Mouse (Mus musculus) liver, embryonic 11.5 days (tissue): ENCODE data around the gene Cdh24. TPM values are rescaled to one million over a fixed set of nuclear protein-coding genes. Genes with fewer than 3 reads are reported as not detected.

ENCODE experiments used
- ATAC-seq: fragments of 200-750 bp; cut with Nextera tagmentation; replicated peaks from 2 replicates; pipeline ENCODE4 v1.8.0; 2017; ENCODE audit warnings: moderate number of reproducible peaks, mild to moderate bottlenecking, moderate TSS enrichment, moderate library complexity; ENCODE audit not compliant: low FRiP score
- DNase-seq: peaks from one replicate; pipeline ENCODE4 v3.0.0-alpha.2; 2017; ENCODE audit warnings: low spot score
- H3K27ac ChIP-seq: fragments of 300-500 bp; sonication (generic); 2 replicates; pipeline ENCODE4 v1.5.1; 2014; ENCODE audit warnings: mild to moderate bottlenecking, low read depth, low read length, control low read depth
- H3K27me3 ChIP-seq: fragments of 300-500 bp; sonication (generic); replicated peaks from 2 replicates; pipeline ENCODE4 v1.6.1; 2014; ENCODE audit warnings: low read length, mixed read lengths; ENCODE audit not compliant: control insufficient read depth, insufficient read depth
- H3K36me3 ChIP-seq: fragments of 300-500 bp; sonication (generic); 2 replicates; pipeline ENCODE4 v1.6.1; 2014; ENCODE audit warnings: mild to moderate bottlenecking, low read length, moderate library complexity, mixed read lengths; ENCODE audit not compliant: control insufficient read depth, insufficient read depth
- H3K4me1 ChIP-seq: fragments of 300-500 bp; sonication (generic); replicated peaks from 2 replicates; pipeline ENCODE4 v1.6.1; 2014; ENCODE audit warnings: low read length, mixed read lengths; ENCODE audit not compliant: control insufficient read depth, insufficient read depth
- H3K4me2 ChIP-seq: fragments of 300-500 bp; sonication (generic); 2 replicates; pipeline ENCODE4 v1.6.1; 2014; ENCODE audit warnings: mild to moderate bottlenecking, control low read depth, moderate library complexity
- H3K4me3 ChIP-seq: fragments of 300-500 bp; sonication (generic); 2 replicates; pipeline ENCODE4 v1.5.1; 2014; ENCODE audit warnings: low read depth, low read length, control low read depth
- H3K9ac ChIP-seq: fragments of 300-500 bp; sonication (generic); 2 replicates; pipeline ENCODE4 v1.6.1; 2014; ENCODE audit warnings: low read depth, low read length, control low read depth
- H3K9me3 ChIP-seq: fragments of 300-500 bp; sonication (generic); 2 replicates; pipeline ENCODE4 v1.6.1; 2016; ENCODE audit warnings: low read length, inconsistent platforms, mixed read lengths; ENCODE audit not compliant: control insufficient read depth
- WGBS: fragments of 180-500 bp; shearing (Covaris S2); extraction: QIAGEN DNeasy Blood & Tissue Kit; methylation state at CpG from one replicate; pipeline ENCODE4 v1.1.7; 2014; 5-methylcytosine and 5-hydroxymethylcytosine counted together
- polyA plus RNA-seq: library from polyadenylated mRNA; unstranded; fragments of >200 nt; fragmentation: Nextera tagmentation; extraction: Ambion mirVana; gene quantifications from 2 replicates; pipeline ENCODE4 v1.2.1, GENCODE M21; 2014

The Cdh24 gene
- polyA plus RNA-seq, 1 experiment from 2014 or later, result 1.9 TPM

DNA sequence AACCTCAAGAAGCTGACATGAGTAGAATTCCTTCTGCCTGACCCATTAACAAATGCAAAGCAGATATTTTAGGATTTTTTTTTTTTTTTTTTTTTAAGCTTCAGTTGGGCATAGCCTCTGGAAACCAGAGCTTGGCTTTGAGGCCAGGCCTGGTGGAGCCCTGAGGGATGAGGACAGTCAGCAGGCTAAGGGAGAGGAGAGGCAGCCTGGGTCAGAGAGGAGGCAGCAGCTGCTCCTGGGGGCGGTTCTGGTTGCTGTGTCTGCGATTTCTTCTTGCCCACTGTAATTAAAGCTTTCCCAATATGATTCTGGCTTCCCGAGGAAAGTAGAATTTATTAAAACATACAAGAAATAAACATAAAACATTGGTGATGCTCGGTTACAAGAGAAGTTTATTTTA is 31.9 kb downstream of the Cdh24 start:
- no peaks in the 10 kb centered on the region for H3K27me3 ChIP-seq
- DNase-seq (no peak), ATAC-seq (no peak)
- H3K4me2 ChIP-seq, result no peak overlapping the region
- no peak overlapping the region for H3K27ac ChIP-seq
- peaks cover 1% of the 10 kb centered on the region; the same call in 1 of the 2 replicates for H3K4me1 ChIP-seq
- H3K4me3 ChIP-seq, result no peak overlapping the region
- H3K36me3 ChIP-seq, result peaks cover 14% of the 10 kb centered on the region
- H3K9ac ChIP-seq, result no peak overlapping the region
- WGBS, result 71% methylated on average over 4 of the region's 4 CpGs
- H3K9me3 ChIP-seq, result no peaks in the 10 kb centered on the region

DNA sequence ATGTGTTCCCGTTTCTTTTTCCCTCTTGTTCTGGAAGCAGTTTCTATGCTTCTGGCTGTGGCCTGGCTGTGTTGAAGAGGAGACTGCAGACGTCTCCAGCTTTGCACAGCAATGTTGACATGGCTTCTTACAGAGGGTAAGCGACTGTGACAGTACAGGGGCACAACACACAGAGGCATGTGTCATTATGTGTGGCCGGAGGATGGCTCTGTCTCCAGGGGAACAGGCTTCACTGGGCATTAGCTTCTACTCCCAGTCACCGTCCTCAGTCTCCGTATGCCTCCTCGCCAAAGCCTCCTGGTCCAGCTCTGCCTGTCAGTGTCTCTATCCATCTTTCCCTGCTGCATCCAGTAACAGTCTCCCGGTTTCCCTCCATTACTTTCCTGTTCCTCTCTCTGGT is 33.9 kb downstream of the Cdh24 start:
- ATAC-seq (no peak), DNase-seq (no peak)
- Histone ChIP-seq H3K27ac (no peak overlapping the region), H3K4me2 (no peak overlapping the region), H3K4me1 (peaks cover 12% of the 10 kb centered on the region), H3K27me3 (no peaks in the 10 kb centered on the region), H3K9ac (no peak overlapping the region), H3K4me3 (no peak overlapping the region), H3K9me3 (no peaks in the 10 kb centered on the region), H3K36me3 (peaks cover 4% of the 10 kb centered on the region; the same call in 1 of the 2 replicates)
- WGBS, result 62% methylated on average over 8 of the region's 8 CpGs

DNA sequence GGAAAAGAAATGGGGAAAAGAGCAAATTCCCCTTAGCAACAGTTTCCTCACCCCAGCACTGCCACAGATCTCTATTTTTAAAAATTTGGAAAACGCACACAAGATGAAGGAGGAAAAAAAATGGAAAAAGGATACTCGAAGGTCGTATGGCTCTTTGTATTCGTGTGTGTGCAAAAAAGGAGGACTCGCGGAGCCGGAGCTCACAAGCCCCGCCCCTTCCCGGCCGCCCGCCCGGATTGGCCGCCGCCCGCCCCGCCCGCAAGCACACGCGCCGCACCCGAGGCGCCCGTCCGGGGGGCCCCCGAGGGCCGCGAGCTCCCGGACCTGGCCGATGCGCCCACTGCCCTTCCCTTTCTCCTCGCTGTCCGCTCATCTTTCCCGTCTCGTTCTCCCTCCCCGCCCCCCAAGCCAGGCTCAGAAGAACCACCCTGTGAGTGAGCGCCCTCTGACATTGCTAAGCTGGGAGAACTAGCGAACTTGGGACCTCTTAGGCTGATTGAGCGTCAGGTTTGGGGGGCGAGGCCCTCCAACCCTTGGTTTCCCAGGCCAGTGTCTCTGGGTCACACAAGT is 35.3 kb downstream of the Cdh24 start, which contains the start of gene 4931414P19Rik:
Gene 4931414P19Rik (minus strand): TSS at position 242 of the 570 bp plus-strand sequence.
- peak within 1 kb of the TSS; percentile 76 for H3K4me2 ChIP-seq
- ATAC-seq (peak; percentile 51), DNase-seq (peak; percentile 82)
- H3K4me1 ChIP-seq, result peaks cover 17% of the 10 kb centered on the region
- H3K9ac ChIP-seq, result peak within 1 kb of the TSS; percentile 78
- H3K36me3 ChIP-seq, result no peaks in the 10 kb centered on the region
- peak within 1 kb of the TSS; percentile 61 for H3K4me3 ChIP-seq
- H3K9me3 ChIP-seq, result no peaks in the 10 kb centered on the region
- under 1% methylated on average over 36 of the region's 39 CpGs for WGBS
- no peaks in the 10 kb centered on the region for H3K27me3 ChIP-seq
- H3K27ac ChIP-seq, result peak within 1 kb of the TSS; percentile 84; the same call in 1 of the 2 replicates

DNA sequence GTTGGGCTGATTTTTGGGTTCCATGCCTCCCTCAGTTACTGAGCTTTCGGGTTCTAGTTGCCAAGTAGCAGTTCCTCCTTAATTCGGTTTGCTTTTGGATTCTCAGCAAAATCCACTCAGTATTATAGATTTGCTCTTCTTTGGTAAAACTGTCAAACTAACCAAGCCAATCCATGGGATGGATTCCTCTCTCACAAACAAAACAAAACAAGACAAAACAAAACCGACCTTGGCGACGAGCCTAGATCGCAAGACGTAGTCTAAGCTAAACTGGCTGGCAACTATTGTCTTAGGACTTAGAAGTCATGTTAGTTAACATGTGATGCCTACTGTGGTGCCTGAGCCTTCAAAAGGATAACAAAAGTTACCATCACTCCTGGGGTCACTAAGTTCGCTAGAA is 37.5 kb downstream of the Cdh24 start:
- WGBS, result 84% methylated on average over 8 of the region's 8 CpGs
- Histone ChIP-seq H3K27me3 (no peaks in the 10 kb centered on the region), H3K4me1 (peaks cover 17% of the 10 kb centered on the region), H3K9ac (peak overlapping the region; percentile 92), H3K4me3 (peak overlapping the region; percentile 73), H3K9me3 (no peaks in the 10 kb centered on the region), H3K36me3 (no peaks in the 10 kb centered on the region; the same call in 1 of the 2 replicates), H3K4me2 (peak overlapping the region; percentile 72), H3K27ac (peak overlapping the region; percentile 95)
- ATAC-seq (no peak), DNase-seq (no peak)

GRCm38 (mm10) chr14:54603038-54603654 is 38.0 kb downstream of the Cdh24 start:
- under 1% methylated on average over 46 of the region's 46 CpGs for WGBS
- Histone ChIP-seq H3K9ac (peak overlapping the region; percentile 92), H3K9me3 (no peaks in the 10 kb centered on the region), H3K4me2 (peak overlapping the region; percentile 72), H3K27ac (peak overlapping the region; percentile 95), H3K4me3 (peak overlapping the region; percentile 73), H3K36me3 (no peaks in the 10 kb centered on the region; the same call in 1 of the 2 replicates), H3K27me3 (no peaks in the 10 kb centered on the region), H3K4me1 (peaks cover 17% of the 10 kb centered on the region)
- DNase-seq, result peak; percentile 88
- ATAC-seq, result peak; percentile 98

DNA sequence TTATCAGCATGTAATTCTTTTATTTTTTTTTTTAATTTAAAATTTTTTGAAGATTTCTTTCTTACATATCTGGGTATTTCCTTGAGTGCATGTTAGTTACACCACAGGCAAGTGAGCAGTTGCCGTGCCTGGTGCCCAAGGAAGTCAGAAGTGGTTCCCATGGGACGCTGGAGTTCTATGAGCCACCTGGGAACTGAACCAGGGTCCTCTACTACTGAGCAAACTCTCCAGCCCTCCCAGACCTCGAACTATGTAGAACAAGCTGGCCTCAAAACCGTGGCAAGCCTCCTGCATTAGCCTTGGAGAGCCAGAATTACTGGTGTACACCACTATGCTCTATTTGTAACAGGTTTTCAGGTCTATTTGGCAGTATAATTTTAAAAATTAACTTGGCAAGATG is 38.6 kb downstream of the Cdh24 start:
- H3K4me3 ChIP-seq, result peak overlapping the region; percentile 73
- H3K9ac ChIP-seq, result peak overlapping the region; percentile 92
- peak; percentile 2; the same call in 1 of the 2 replicates for ATAC-seq
- peaks cover 17% of the 10 kb centered on the region for H3K4me1 ChIP-seq
- H3K36me3 ChIP-seq, result no peaks in the 10 kb centered on the region; the same call in 1 of the 2 replicates
- H3K27ac ChIP-seq, result peak overlapping the region; percentile 95
- H3K4me2 ChIP-seq, result peak overlapping the region; percentile 72
- no peak for DNase-seq
- no peaks in the 10 kb centered on the region for H3K9me3 ChIP-seq
- WGBS, result 40% methylated on average over 4 of the region's 4 CpGs
- H3K27me3 ChIP-seq, result no peaks in the 10 kb centered on the region

- Histone ChIP-seq H3K4me3 (no peak overlapping the region), H3K9me3 (no peaks in the 10 kb centered on the region), H3K36me3 (no peaks in the 10 kb centered on the region; the same call in 1 of the 2 replicates), H3K4me1 (peaks cover 17% of the 10 kb centered on the region), H3K9ac (no peak overlapping the region), H3K4me2 (no peak overlapping the region), H3K27me3 (no peaks in the 10 kb centered on the region), H3K27ac (no peak overlapping the region)
- no peak for ATAC-seq
- DNase-seq, result no peak
- 84% methylated on average over 2 of the region's 2 CpGs for WGBS
These were observed 39.6 kb downstream of the Cdh24 start for GRCm38 (mm10) chr14:54601601-54602000.

GRCm38 (mm10) chr14:54597084-54597483 is 44.1 kb downstream of the Cdh24 start:
- no peaks in the 10 kb centered on the region for H3K27me3 ChIP-seq
- no peaks in the 10 kb centered on the region; the same call in 1 of the 2 replicates for H3K36me3 ChIP-seq
- H3K4me3 ChIP-seq, result no peak overlapping the region
- no peak for DNase-seq
- WGBS, result 63% methylated on average over 7 of the region's 7 CpGs
- ATAC-seq, result no peak
- no peak overlapping the region for H3K27ac ChIP-seq
- H3K4me1 ChIP-seq, result peaks cover 7% of the 10 kb centered on the region
- no peak overlapping the region for H3K4me2 ChIP-seq
- no peak overlapping the region for H3K9ac ChIP-seq
- no peaks in the 10 kb centered on the region for H3K9me3 ChIP-seq
